Mouse (Mus musculus) erythroid progenitor cell, adult 5-6 weeks (primary cell): Measurements from ENCODE around the gene Cfdp1. TPM values are rescaled to one million over a fixed set of nuclear protein-coding genes. Genes with fewer than 3 reads are reported as not detected.

Experiments used
- ATAC-seq: replicated peaks from 2 replicates; pipeline ENCODE4 v1.8.0; 2016; ENCODE audit warnings: moderate number of reproducible peaks, mild to moderate bottlenecking, moderate TSS enrichment, inconsistent platforms; ENCODE audit not compliant: poor library complexity, low FRiP score, severe bottlenecking
- total RNA-seq, 2 experiments: library from RNA; stranded (forward) in 1 of 2; stranded (reverse) in 1 of 2; fragments of 150-400 nt in 1 of 2; fragments of 186-747, 209-891 nt in 1 of 2; gene quantifications; 2 replicates each; pipeline versions ENCODE4 v1.2.3 to v1.2.4; 2015 to 2017; ENCODE audit warnings: low replicate concordance in 2 of 2

The Cfdp1 gene
- total RNA-seq, 2 experiments from 2014 or later, result 46.9 to 61.6 TPM

DNA sequence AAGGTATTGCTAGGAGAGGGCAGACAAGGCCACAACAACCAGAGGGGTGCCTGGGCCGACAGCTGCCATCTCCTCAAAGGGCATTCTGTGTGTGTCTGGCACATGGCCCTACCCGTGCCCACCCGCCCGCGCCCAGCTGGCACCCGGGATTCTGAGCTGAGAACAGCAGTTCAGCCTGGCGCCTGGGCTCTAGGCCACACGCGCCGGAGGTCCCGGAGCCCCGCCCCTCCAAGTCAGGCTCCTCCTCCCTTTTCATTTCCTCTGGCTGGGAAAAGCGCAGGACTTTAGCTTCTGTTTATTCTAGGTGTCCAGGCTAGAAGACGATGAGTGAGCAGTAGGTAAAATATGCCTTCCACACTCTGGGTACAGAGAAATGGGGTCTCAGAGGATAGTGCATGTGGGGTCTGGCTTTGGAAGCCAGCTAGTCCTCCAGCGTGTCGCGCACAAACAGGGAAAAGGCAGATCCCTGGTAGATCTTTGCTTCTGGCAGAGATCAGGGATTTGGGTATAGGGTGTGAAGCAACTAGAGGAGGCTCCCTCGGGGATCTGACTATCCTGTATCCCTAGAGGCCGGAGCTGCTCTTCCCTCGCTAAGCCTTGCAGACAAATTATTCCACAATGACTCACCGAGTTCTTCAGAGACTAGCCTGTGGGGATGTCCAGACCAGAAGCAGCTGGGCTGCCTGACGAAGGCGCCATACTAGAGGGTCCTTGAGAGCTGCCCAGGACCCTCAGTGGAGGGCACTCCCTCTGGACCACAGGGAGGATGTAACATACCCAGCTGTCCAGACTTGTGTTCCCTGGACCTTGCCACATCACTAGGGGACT lies 108.3 kb downstream of the Cfdp1 start:
- ATAC-seq, result no peak

DNA sequence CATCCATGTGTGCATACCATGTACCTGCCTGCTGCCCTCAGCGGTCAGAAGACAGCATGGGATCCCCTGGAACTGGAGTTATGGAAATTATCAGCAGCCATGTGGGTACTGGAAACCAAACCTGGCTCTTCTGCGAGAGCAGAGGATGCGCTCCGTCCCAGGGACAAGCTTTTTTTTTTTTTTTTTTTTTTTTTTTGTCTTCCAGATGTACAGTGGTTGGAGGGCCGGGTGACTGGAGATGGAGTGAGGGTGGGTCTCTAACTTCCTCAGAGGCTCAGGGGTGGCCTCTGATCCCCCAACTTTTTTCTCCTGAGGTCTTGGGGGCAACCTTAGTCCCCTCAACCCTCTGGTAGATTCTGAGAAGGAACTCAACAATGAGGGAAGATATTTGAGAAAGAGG lies 109.0 kb downstream of the Cfdp1 start:
- no peak for ATAC-seq

- ATAC-seq, result no peak
Measured at GRCm38 (mm10) chr8:111743792-111744696, 110.0 kb downstream of the Cfdp1 start, which contains the start of gene Bcar1. Bcar1 (minus strand) TSS chr8:111743809.

DNA sequence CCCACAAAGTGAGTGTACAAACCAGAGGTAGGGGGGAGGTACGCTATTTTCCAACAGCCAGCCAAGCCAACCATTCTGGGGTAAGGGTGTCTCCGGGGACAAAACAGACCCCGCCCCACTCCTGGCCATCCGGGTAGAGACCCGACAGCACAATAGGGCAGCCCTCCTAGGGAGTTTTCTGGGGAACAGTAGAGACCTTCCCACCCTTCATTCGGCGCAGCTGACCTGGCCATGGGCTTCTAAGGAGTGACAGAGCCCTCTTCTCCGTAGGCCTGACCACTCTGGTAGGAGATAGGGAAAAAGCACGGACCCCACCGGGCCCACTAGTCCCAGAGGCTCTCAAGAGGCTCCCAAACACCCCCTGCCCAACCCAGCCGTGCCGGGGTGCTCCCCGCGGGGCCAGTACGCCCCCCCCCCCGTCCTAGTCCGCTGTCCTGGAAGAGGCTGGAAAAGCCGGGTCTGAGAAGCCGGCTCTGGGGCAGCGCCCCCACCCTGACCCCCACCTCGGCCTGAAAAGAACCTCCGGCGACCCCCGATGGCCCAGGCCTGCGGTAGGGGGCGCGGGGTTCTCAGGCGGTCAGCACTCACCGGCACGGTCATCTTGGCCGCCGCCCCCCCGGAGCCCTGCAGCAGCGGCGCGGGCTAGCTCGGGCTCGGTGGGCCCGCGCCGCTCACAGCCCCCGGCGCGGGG lies 110.8 kb downstream of the Cfdp1 start:
- ATAC-seq, result no peak

GRCm38 (mm10) chr8:111742261-111743037 lies 111.6 kb downstream of the Cfdp1 start:
- no peak for ATAC-seq

- no peak for ATAC-seq
Measured at GRCm38 (mm10) chr8:111741556-111741955, 112.5 kb downstream of the Cfdp1 start.

DNA sequence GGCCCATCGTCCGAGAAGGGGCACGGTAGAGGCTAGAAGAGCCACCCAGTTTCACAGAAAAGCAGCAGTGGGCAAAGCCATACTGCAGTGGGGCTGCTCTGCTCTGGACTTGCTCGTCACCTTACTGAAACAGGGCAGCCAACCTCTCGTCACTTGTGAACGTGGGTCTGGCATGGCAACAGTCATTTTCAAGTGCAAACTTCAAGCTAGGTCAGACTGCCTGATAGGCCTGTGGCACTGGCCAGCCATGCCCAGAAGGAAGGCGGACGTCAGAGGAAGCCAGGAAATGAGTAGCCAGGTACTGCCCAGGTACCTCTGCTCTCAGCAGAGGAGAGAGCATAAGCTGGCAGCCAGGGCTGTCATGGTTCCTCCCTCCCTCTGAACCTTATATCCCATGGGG lies 113.1 kb downstream of the Cfdp1 start:
- ATAC-seq, result no peak

DNA sequence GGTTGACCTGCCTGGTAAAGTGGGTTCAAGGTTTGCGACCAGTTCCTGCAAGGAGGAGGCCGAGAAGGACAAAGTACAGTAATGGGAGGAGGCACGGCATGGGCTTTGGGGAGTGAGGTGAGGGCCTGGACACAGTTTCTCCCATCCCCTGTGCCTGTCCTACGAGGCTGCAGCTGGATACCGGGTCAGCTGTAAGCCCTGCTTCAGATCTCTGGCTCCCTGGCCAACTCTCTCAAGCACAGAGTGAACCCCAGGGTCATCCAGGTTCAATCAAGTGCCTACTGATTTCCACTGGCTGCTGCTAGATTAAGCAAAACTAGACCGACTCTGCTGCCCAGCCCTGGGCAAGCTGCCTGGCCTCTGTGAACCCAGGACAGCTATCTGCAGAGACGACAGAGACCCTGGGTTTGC lies 113.8 kb downstream of the Cfdp1 start:
- ATAC-seq, result no peak

- no peak for ATAC-seq
Measured at GRCm38 (mm10) chr8:111739604-111740003, 114.5 kb downstream of the Cfdp1 start.

- ATAC-seq, result no peak
Measured at GRCm38 (mm10) chr8:111738867-111739266, 115.2 kb downstream of the Cfdp1 start.

DNA sequence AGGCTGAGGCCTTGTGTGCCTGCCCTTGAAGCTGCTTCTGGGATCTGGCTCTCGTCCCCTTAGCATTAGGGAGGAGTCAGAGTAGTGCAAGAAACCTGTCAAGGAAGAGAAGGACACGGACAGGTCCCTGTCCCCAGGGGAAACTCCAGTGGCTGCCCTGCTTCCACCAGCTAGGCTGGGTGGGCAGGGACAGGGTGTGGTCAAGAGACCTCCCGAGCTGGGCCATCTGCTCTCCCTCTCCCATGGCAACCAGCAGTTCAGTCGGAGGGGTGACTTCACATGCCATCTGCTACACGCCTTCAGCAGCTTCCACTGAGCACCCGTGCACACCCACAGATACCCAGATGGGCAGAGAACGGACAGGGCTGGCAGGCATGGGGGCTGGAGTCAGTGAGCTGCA lies 117.8 kb downstream of the Cfdp1 start:
- no peak for ATAC-seq

DNA sequence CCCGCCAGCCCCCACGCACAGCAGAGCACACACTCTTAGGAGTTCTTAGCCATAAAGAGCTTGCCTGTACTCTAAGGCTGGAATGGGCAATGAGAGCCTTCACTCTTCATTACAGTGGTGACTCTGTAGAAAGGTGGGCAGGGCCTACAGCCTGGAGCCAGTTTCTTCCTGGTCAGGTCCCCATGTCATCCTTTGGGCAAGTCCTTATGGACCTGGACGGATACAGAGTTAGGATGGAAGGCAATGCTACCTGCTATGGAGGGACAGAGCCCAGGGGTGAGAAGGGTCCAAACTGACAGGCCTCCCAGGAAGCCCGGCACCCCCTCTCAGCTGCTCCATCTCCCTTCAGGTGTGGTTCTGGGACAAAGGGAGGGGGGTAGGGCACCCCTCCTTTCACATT lies 118.3 kb downstream of the Cfdp1 start:
- no peak for ATAC-seq

- ATAC-seq, result no peak
Measured at GRCm38 (mm10) chr8:111735335-111735761, 118.7 kb downstream of the Cfdp1 start.

DNA sequence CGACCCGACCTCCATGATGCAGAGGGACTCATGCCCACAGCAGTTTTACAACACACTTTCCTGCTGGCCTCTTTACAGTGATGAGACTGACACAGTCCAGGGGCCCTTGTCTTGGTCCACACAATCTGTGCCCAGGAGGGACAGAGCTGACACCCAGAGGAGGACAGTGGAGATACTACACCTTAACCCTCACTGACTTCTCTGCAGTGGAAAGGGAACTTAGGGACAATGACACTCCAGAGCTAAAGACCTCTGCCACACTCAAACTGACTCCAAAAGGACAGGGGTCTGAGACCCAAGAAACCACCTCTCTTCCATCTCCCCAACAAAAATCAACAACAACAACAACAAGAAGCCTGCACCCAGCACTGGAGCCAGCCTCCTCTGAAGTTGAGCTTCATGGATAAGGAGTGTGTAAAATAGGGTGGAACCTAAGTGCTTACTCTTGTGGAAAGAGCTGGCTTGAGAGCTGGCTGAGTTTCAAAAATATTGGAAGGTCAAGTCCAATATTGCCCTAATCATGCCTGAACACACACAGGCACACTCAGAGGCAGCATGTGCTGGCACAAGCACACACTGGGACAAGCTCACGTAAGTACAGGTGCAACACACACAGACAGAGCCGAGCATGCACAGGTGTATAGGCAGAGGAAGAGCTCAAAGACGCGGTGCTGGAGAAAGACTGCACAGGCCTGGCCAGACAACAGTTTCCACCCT lies 119.7 kb downstream of the Cfdp1 start:
- ATAC-seq, result no peak

- ATAC-seq, result no peak
Measured at GRCm38 (mm10) chr8:111733581-111734243, 120.4 kb downstream of the Cfdp1 start.

DNA sequence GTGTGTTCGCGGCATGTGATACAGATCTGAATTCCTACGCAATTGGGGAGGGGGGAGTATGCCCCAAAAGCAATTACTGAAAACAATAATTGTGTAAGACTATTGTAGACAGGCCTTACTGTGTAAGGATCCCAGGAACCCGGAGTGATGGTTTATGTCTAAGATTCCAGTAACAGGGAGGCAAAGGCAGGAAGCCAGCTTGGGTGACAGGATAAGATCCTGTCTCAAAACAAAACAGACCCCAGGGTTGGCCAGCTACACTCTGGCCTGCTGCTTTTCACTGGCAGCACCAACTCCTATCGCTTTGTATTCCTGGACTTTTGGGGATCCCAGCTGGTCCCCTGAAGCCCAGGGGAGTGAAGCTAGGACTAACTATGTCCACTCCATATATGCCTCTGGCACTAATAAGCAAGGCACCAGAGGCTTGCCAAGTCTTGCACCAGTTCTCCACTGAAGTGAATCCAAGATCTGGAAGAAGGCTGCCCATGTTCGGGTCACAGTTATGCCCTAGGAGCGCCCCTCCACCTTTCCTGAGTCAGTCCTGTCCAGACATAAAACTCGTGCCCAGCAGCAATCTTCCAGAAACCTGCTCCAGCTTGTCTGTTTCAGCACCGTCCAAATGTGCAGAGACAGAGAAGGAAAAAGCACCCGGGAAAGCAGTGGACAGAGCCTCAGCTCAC lies 121.5 kb downstream of the Cfdp1 start:
- no peak for ATAC-seq

GRCm38 (mm10) chr8:111732004-111732403 lies 122.1 kb downstream of the Cfdp1 start:
- peak; percentile 88 for ATAC-seq
